ENCODE assay signal across 23 mouse cellular contexts in genomic region chr13:36085971-36086370, GRCm38 (mm10). TPM values are rescaled to one million over a fixed set of nuclear protein-coding genes. Genes with fewer than 3 reads are reported as not detected.
DNase-seq lines count a peak whose midpoint lies in the region; ATAC-seq and TF ChIP-seq lines count a peak whose summit lies in the region.
"Had no signal": no experiment of that assay in that cellular context is flagged by ENCODE, and none has a peak within 500 bp of the region (broad histone marks: within the 10 kb centered on the region; RNA-seq: fewer than 3 reads in every experiment).

No protein-coding gene starts in this region.

- H3K9me3 ChIP-seq in midbrain, postnatal 0 days (ENCODE audit: low read length), result no peaks in the 10 kb centered on the region
- H3K9me3 ChIP-seq in midbrain, embryonic 14.5 days (ENCODE audit: control insufficient read depth, low read length), result no peaks in the 10 kb centered on the region
- no peaks in the 10 kb centered on the region for H3K9me3 ChIP-seq in liver, embryonic 15.5 days (replicated peaks)
- no peaks in the 10 kb centered on the region for H3K9me3 ChIP-seq in hindbrain, embryonic 13.5 days
- H3K9me3 ChIP-seq: embryonic facial prominence, embryonic 10.5 days; embryonic facial prominence, embryonic 15.5 days; forebrain, embryonic 13.5 days; heart, embryonic 13.5 days; hindbrain, embryonic 15.5 days; limb, embryonic 12.5 days; midbrain, embryonic 15.5 days had no signal

- peak; percentile 10 for DNase-seq in kidney, postnatal 14 days
- DNase-seq in kidney, adult 18-20 months, result no peak
- peak; percentile 21 for DNase-seq in midbrain, postnatal 0 days (ENCODE audit: low spot score)
- DNase-seq in midbrain, embryonic 14.5 days, result no peak
- DNase-seq: B cell, adult 2 months; cerebellum, adult 8-10 months; cerebellum, postnatal 25 days; gastrocnemius, postnatal 10 days; kidney, adult 2 months; kidney, postnatal 36 days; lung, postnatal 14 days; thymus, postnatal 4 days had no signal

- TF ChIP-seq CTCF in midbrain, postnatal 0 days (IDR thresholded peaks at IDR 0.05), result no peak

- ATAC-seq in midbrain, postnatal 0 days (ENCODE audit: low FRiP score), result no peak
- no peak for ATAC-seq in midbrain, embryonic 14.5 days (ENCODE audit: low FRiP score, low TSS enrichment)
- ATAC-seq in liver, embryonic 15.5 days (ENCODE audit: insufficient read depth), result no peak
- ATAC-seq in hindbrain, embryonic 13.5 days (ENCODE audit: low FRiP score), result no peak
- ATAC-seq: forebrain, embryonic 13.5 days; midbrain, embryonic 15.5 days had no signal

- WGBS in midbrain, postnatal 0 days, result 81% methylated on average over 3 of the region's 3 CpGs
- WGBS in midbrain, embryonic 14.5 days, result 95% methylated on average over 3 of the region's 3 CpGs
- 82% methylated on average over 3 of the region's 3 CpGs for WGBS in liver, embryonic 15.5 days (ENCODE audit: insufficient replicate concordance)
- WGBS in hindbrain, embryonic 13.5 days, result 84% methylated on average over 3 of the region's 3 CpGs

- H3K4me1 ChIP-seq in midbrain, postnatal 0 days (ENCODE audit: insufficient read depth, low read length), result no peaks in the 10 kb centered on the region
- H3K4me1 ChIP-seq in midbrain, embryonic 14.5 days (ENCODE audit: control insufficient read depth, insufficient read depth, low read length), result no peaks in the 10 kb centered on the region
- peaks cover 54% of the 10 kb centered on the region for H3K4me1 ChIP-seq in liver, embryonic 15.5 days (replicated peaks)
- H3K4me1 ChIP-seq in hindbrain, embryonic 13.5 days (replicated peaks), result no peaks in the 10 kb centered on the region
- H3K4me1 ChIP-seq: embryonic facial prominence, embryonic 10.5 days; embryonic facial prominence, embryonic 15.5 days; forebrain, embryonic 13.5 days; hindbrain, embryonic 15.5 days; midbrain, embryonic 15.5 days had no signal

- no peak overlapping the region for H3K4me3 ChIP-seq in midbrain, postnatal 0 days (ENCODE audit: low read depth, low read length)
- H3K4me3 ChIP-seq in midbrain, embryonic 14.5 days (replicated peaks; ENCODE audit: low read depth, low read length), result no peak overlapping the region
- H3K4me3 ChIP-seq in liver, embryonic 15.5 days (replicated peaks), result no peak overlapping the region
- H3K4me3 ChIP-seq in hindbrain, embryonic 13.5 days, result no peak overlapping the region
- H3K4me3 ChIP-seq: embryonic facial prominence, embryonic 10.5 days; embryonic facial prominence, embryonic 15.5 days; forebrain, embryonic 13.5 days; heart, embryonic 13.5 days; hindbrain, embryonic 15.5 days; layer of hippocampus, adult 2 months; left cerebral cortex, adult 2 months; limb, embryonic 12.5 days; midbrain, embryonic 15.5 days had no signal

- no peak overlapping the region for H3K4me2 ChIP-seq in midbrain, postnatal 0 days (ENCODE audit: low read depth, low read length, poor library complexity, severe bottlenecking)
- H3K4me2 ChIP-seq in midbrain, embryonic 14.5 days (ENCODE audit: low read length), result no peak overlapping the region
- H3K4me2 ChIP-seq in liver, embryonic 15.5 days, result no peak overlapping the region
- H3K4me2 ChIP-seq in hindbrain, embryonic 13.5 days, result no peak overlapping the region
- H3K4me2 ChIP-seq: embryonic facial prominence, embryonic 15.5 days; forebrain, embryonic 13.5 days; heart, embryonic 13.5 days; hindbrain, embryonic 15.5 days; limb, embryonic 12.5 days; midbrain, embryonic 15.5 days had no signal

- no peak overlapping the region for H3K27ac ChIP-seq in midbrain, postnatal 0 days (ENCODE audit: low read depth, low read length)
- H3K27ac ChIP-seq in midbrain, embryonic 14.5 days (replicated peaks; ENCODE audit: low read depth, low read length), result no peak overlapping the region
- 0 out of 2 replicates have a peak overlapping the region, but pooled peaks have one; percentile 59 for H3K27ac ChIP-seq in liver, embryonic 15.5 days (replicated peaks)
- no peak overlapping the region for H3K27ac ChIP-seq in hindbrain, embryonic 13.5 days
- H3K27ac ChIP-seq: embryonic facial prominence, embryonic 10.5 days; embryonic facial prominence, embryonic 15.5 days; forebrain, embryonic 13.5 days; heart, embryonic 13.5 days; hindbrain, embryonic 15.5 days; layer of hippocampus, adult 2 months; left cerebral cortex, adult 2 months; limb, embryonic 12.5 days; midbrain, embryonic 15.5 days had no signal

- no peaks in the 10 kb centered on the region for H3K27me3 ChIP-seq in midbrain, postnatal 0 days (ENCODE audit: insufficient read depth, low read length)
- no peaks in the 10 kb centered on the region for H3K27me3 ChIP-seq in midbrain, embryonic 14.5 days (ENCODE audit: control insufficient read depth, insufficient read depth, low read length)
- no peaks in the 10 kb centered on the region for H3K27me3 ChIP-seq in liver, embryonic 15.5 days
- no peaks in the 10 kb centered on the region for H3K27me3 ChIP-seq in hindbrain, embryonic 13.5 days
- H3K27me3 ChIP-seq: embryonic facial prominence, embryonic 15.5 days; forebrain, embryonic 13.5 days; heart, embryonic 13.5 days; hindbrain, embryonic 15.5 days; limb, embryonic 12.5 days; midbrain, embryonic 15.5 days had no signal

- H3K36me3 ChIP-seq in midbrain, postnatal 0 days (ENCODE audit: insufficient read depth, low read length), result 0 out of 2 replicates have a peak, but pooled peaks cover 6% of the 10 kb centered on the region
- peaks cover 4% of the 10 kb centered on the region; the same call in 1 of the 2 replicates for H3K36me3 ChIP-seq in midbrain, embryonic 14.5 days (ENCODE audit: control insufficient read depth, insufficient read depth, low read length)
- peaks cover 17% of the 10 kb centered on the region for H3K36me3 ChIP-seq in liver, embryonic 15.5 days (replicated peaks)
- H3K36me3 ChIP-seq in hindbrain, embryonic 13.5 days, result peaks cover 15% of the 10 kb centered on the region
- H3K36me3 ChIP-seq: embryonic facial prominence, embryonic 10.5 days; embryonic facial prominence, embryonic 15.5 days had no signal

- no peak overlapping the region for H3K9ac ChIP-seq in midbrain, postnatal 0 days (replicated peaks; ENCODE audit: low read length, poor library complexity, severe bottlenecking)
- H3K9ac ChIP-seq in midbrain, embryonic 14.5 days (replicated peaks; ENCODE audit: low read length), result no peak overlapping the region
- no peak overlapping the region for H3K9ac ChIP-seq in liver, embryonic 15.5 days
- no peak overlapping the region for H3K9ac ChIP-seq in hindbrain, embryonic 13.5 days
- H3K9ac ChIP-seq: embryonic facial prominence, embryonic 15.5 days; forebrain, embryonic 13.5 days; heart, embryonic 13.5 days; hindbrain, embryonic 15.5 days; limb, embryonic 12.5 days; midbrain, embryonic 15.5 days had no signal

RNA-seq across cellular contexts. Expression of gene Fars2, which starts 31.2 kb away (rescaled TPM):
- total RNA-seq in midbrain, postnatal 0 days (2014; rRNA removed), result 30.6 and 35.4 TPM in 2 replicates
- polyA plus RNA-seq in midbrain, postnatal 0 days (2015; fragmentation: Nextera tagmentation; extraction: Ambion mirVana), result 30.3 and 31.2 TPM in 2 replicates
- 27.6 and 33.0 TPM in 2 replicates for polyA plus RNA-seq in midbrain, embryonic 14.5 days (2014; fragmentation: Nextera tagmentation; extraction: Ambion mirVana)
- polyA plus RNA-seq in liver, embryonic 15.5 days (2015; fragmentation: Nextera tagmentation; extraction: Ambion mirVana), result 26.7 and 28.3 TPM in 2 replicates
- polyA plus RNA-seq in hindbrain, embryonic 13.5 days (2015; fragmentation: Nextera tagmentation; extraction: Ambion mirVana), result 28.0 and 33.5 TPM in 2 replicates

RNA-seq across cellular contexts. Expression of gene Lyrm4, which starts 31.4 kb away (rescaled TPM):
- total RNA-seq in midbrain, postnatal 0 days (2014; rRNA removed), result 15.2 and 18.7 TPM in 2 replicates
- 60.3 and 63.0 TPM in 2 replicates for polyA plus RNA-seq in midbrain, postnatal 0 days (2015; fragmentation: Nextera tagmentation; extraction: Ambion mirVana)
- polyA plus RNA-seq in midbrain, embryonic 14.5 days (2014; fragmentation: Nextera tagmentation; extraction: Ambion mirVana), result 40.3 and 45.4 TPM in 2 replicates
- 18.4 and 19.5 TPM in 2 replicates for polyA plus RNA-seq in liver, embryonic 15.5 days (2015; fragmentation: Nextera tagmentation; extraction: Ambion mirVana)
- polyA plus RNA-seq in hindbrain, embryonic 13.5 days (2015; fragmentation: Nextera tagmentation; extraction: Ambion mirVana), result 33.6 and 35.7 TPM in 2 replicates

Comparison
In these comparisons a context has a peak if more than half of its experiments do, and no peak if none do; other contexts are left out.
1. DNase-seq: peak in kidney, postnatal 14 days (single experiment) and midbrain, postnatal 0 days (single experiment); none in kidney, adult 18-20 months (single experiment) and midbrain, embryonic 14.5 days (single experiment).